Mouse (Mus musculus) heart, embryonic 10.5 days (tissue): ENCODE results near the gene Ghr. TPM values are rescaled to one million over a fixed set of nuclear protein-coding genes. Genes with fewer than 3 reads are reported as not detected.

ENCODE experiments used
- DNase-seq: peaks from one replicate; pipeline ENCODE4 v3.0.0-alpha.2; 2017; ENCODE audit warnings: low spot score
- H3K27ac ChIP-seq: fragments of 300-500 bp; sonication (generic); 2 replicates; pipeline ENCODE4 v1.5.1; 2016; ENCODE audit warnings: mild to moderate bottlenecking
- H3K27me3 ChIP-seq: fragments of 300-500 bp; sonication (generic); 2 replicates; pipeline ENCODE4 v1.6.1; 2016; ENCODE audit warnings: mild to moderate bottlenecking; ENCODE audit not compliant: poor library complexity, insufficient read depth, severe bottlenecking
- H3K36me3 ChIP-seq: fragments of 300-500 bp; sonication (generic); 2 replicates; pipeline ENCODE4 v1.6.1; 2016; ENCODE audit warnings: mild to moderate bottlenecking, moderate library complexity
- H3K4me1 ChIP-seq: fragments of 300-500 bp; sonication (generic); 2 replicates; pipeline ENCODE4 v1.6.1; 2016; ENCODE audit warnings: mild to moderate bottlenecking
- H3K4me3 ChIP-seq: fragments of 300-500 bp; sonication (generic); 2 replicates; pipeline ENCODE4 v1.5.1; 2016; ENCODE audit warnings: mild to moderate bottlenecking, moderate library complexity
- H3K9me3 ChIP-seq: fragments of 300-500 bp; sonication (generic); 2 replicates; pipeline ENCODE4 v1.6.1; 2016; ENCODE audit warnings: mild to moderate bottlenecking, moderate library complexity
- WGBS: fragments of 180-500 bp; shearing (Covaris S2); methylation state at CpG from one replicate; pipeline ENCODE4 v1.1.7; 2016; 5-methylcytosine and 5-hydroxymethylcytosine counted together
- polyA plus RNA-seq: library from polyadenylated mRNA; unstranded; fragments of >200 nt; fragmentation: Nextera tagmentation; extraction: Ambion mirVana; gene quantifications from 2 replicates; pipeline ENCODE4 v1.2.1, GENCODE M21; 2016

Ghr gene
- polyA plus RNA-seq, 1 experiment from 2014 or later: 45.1 TPM

DNA sequence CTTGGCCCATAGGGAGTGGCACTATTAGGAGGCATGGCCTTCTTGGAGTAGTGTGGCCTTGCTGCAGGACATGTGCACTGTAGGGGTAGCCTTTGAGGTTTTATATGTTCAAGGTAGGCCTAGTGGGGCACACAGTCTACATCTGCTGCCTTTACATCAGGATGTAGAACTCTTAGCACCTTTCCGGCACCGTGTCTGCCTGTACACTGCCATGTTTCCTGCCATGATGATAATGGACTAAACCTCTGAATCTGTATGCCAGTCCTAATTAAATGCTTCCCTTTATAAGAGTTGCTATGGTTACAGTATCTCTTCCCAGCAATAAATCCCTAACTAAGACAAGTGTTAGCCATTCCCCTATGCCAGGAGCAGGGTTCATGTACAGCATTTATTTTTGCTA lies 76.0 kb downstream of the Ghr start:
- no peaks in the 10 kb centered on the region for H3K9me3 ChIP-seq
- no peak overlapping the region for H3K27ac ChIP-seq
- no peak overlapping the region for H3K4me3 ChIP-seq
- DNase-seq: no peak
- H3K4me1 ChIP-seq: peaks cover 20% of the 10 kb centered on the region
- H3K27me3 ChIP-seq: no peaks in the 10 kb centered on the region
- WGBS: 91% methylated on average over 2 of the region's 2 CpGs
- H3K36me3 ChIP-seq: no peaks in the 10 kb centered on the region; the same call in 1 of the 2 replicates

DNA sequence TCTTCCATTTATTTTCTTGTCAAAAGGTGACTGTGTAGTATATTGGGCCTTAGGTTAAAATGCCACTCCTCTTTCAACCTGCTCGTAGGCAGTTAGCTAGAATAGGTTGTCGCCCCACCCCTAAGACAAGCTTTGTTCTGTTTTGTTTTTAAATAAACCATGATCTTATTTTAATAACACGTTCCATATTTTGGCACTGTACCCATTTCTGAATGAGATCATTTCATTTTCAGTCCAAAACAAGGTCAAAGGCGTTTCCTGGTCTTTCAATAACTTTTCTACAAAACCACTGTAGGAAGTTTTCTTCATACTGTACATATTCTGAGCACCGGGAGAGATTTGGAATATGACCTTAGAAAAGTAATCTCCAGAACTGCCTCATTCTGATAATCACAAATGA lies 78.6 kb downstream of the Ghr start:
- H3K27me3 ChIP-seq: no peaks in the 10 kb centered on the region
- no peak for DNase-seq
- peaks cover 5% of the 10 kb centered on the region for H3K4me1 ChIP-seq

DNA sequence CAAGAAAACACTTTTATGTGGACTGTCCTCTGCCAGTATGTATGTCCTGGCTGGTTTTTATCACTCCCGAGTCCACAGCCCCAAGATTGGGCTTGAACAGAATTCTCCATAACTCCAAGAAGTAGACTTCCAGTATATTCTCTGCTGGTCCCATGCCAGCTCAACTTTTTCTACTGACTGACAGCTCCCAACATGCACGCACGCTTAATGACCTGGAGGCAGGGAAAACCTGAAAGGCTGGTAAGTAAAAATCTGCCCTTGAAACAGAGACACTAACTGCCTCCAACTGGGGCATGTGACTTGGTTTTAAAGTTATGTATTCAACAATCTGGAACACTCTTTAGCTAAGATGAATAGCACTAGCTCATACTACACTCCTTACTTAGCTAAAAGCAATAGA lies 81.6 kb downstream of the Ghr start:
- WGBS: 79% methylated on average over 3 of the region's 3 CpGs

More for the DNA sequence above, 78.6 kb downstream of the Ghr start:
- 84% methylated on average over 5 of the region's 5 CpGs for WGBS
- Histone ChIP-seq H3K27ac (no peak overlapping the region), H3K9me3 (no peaks in the 10 kb centered on the region), H3K4me3 (no peak overlapping the region), H3K36me3 (no peaks in the 10 kb centered on the region; the same call in 1 of the 2 replicates)

DNA sequence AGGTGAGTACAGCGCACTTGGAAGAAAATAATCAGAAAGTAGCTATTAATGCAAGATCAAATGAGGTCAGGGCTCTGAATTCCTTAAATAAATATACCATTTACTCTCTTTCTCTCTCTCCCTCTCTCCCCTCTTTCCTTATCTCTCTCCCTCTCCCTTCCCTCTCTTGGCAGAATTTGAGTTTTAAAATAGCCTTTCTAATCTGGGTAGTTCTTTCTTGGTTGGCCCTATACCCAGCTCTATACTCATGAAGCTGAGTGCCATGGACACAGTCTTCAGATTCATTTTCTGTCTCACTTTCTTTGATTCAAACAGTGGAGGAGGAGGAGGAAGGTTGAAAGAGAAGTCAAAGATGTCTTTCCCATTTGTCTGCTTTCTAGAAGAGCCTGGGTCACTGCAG lies 84.3 kb downstream of the Ghr start:
- no peaks in the 10 kb centered on the region; the same call in 1 of the 2 replicates for H3K36me3 ChIP-seq
- no peaks in the 10 kb centered on the region for H3K9me3 ChIP-seq
- H3K27ac ChIP-seq: peak overlapping the region; percentile 56; the same call in 1 of the 2 replicates
- no peak for DNase-seq
- H3K4me1 ChIP-seq: peaks cover 8% of the 10 kb centered on the region
- H3K27me3 ChIP-seq: no peaks in the 10 kb centered on the region
- 81% methylated on average over 1 of the region's 1 CpGs for WGBS
- no peak overlapping the region for H3K4me3 ChIP-seq

More for the DNA sequence above, 81.6 kb downstream of the Ghr start:
- DNase-seq: no peak
- Histone ChIP-seq H3K27ac (no peak overlapping the region), H3K4me3 (no peak overlapping the region), H3K9me3 (no peaks in the 10 kb centered on the region), H3K36me3 (no peaks in the 10 kb centered on the region; the same call in 1 of the 2 replicates), H3K4me1 (peaks cover 8% of the 10 kb centered on the region), H3K27me3 (no peaks in the 10 kb centered on the region)

- Histone ChIP-seq H3K27ac (no peak overlapping the region), H3K27me3 (no peaks in the 10 kb centered on the region), H3K4me3 (no peak overlapping the region), H3K36me3 (no peaks in the 10 kb centered on the region; the same call in 1 of the 2 replicates), H3K4me1 (peaks cover 8% of the 10 kb centered on the region), H3K9me3 (no peaks in the 10 kb centered on the region)
- no peak for DNase-seq
- WGBS: 84% methylated on average over 9 of the region's 9 CpGs
These were observed 85.2 kb downstream of the Ghr start for GRCm38 (mm10) chr15:3497946-3498580.

- 72% methylated on average over 3 of the region's 3 CpGs for WGBS
- Histone ChIP-seq H3K4me3 (no peak overlapping the region), H3K36me3 (no peaks in the 10 kb centered on the region), H3K4me1 (peaks cover 4% of the 10 kb centered on the region; the same call in 1 of the 2 replicates), H3K27ac (no peak overlapping the region), H3K9me3 (no peaks in the 10 kb centered on the region), H3K27me3 (no peaks in the 10 kb centered on the region)
- DNase-seq: no peak
These were observed 92.4 kb downstream of the Ghr start for GRCm38 (mm10) chr15:3490868-3491267.

DNA sequence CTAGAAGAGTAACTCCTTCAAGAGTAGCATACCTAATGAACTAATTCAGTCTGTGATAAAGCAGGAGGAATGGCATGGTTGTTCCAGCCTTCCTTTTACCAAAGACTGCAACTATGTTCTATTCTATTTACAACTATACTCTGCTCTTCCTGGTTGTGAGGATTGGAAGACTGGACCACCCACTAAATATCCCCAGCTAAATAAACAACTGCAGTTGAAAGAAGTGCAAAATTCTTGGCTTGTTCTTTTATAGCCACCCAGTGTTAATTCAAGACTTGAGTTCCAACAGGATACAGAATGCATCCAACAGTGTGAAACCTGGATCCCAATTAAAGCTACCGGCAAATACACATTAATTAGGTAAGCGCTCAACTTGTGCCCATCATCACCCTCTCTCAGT lies 93.3 kb downstream of the Ghr start:
- Histone ChIP-seq H3K4me3 (no peak overlapping the region), H3K36me3 (no peaks in the 10 kb centered on the region), H3K27me3 (no peaks in the 10 kb centered on the region), H3K4me1 (peaks cover 4% of the 10 kb centered on the region; the same call in 1 of the 2 replicates), H3K27ac (no peak overlapping the region), H3K9me3 (no peaks in the 10 kb centered on the region)
- DNase-seq: no peak
- 95% methylated on average over 2 of the region's 2 CpGs for WGBS

GRCm38 (mm10) chr15:3489180-3489579 lies 94.1 kb downstream of the Ghr start:
- no peak overlapping the region for H3K4me3 ChIP-seq
- H3K9me3 ChIP-seq: no peaks in the 10 kb centered on the region
- DNase-seq: no peak
- H3K36me3 ChIP-seq: no peaks in the 10 kb centered on the region
- no peaks in the 10 kb centered on the region for H3K27me3 ChIP-seq
- peaks cover 4% of the 10 kb centered on the region; the same call in 1 of the 2 replicates for H3K4me1 ChIP-seq
- H3K27ac ChIP-seq: no peak overlapping the region

- Histone ChIP-seq H3K9me3 (no peaks in the 10 kb centered on the region), H3K27ac (no peak overlapping the region), H3K4me3 (no peak overlapping the region), H3K36me3 (no peaks in the 10 kb centered on the region), H3K27me3 (no peaks in the 10 kb centered on the region), H3K4me1 (peaks cover 4% of the 10 kb centered on the region; the same call in 1 of the 2 replicates)
- no peak for DNase-seq
- 89% methylated on average over 3 of the region's 3 CpGs for WGBS
These were observed 94.7 kb downstream of the Ghr start for GRCm38 (mm10) chr15:3488601-3489000.

- Histone ChIP-seq H3K27me3 (no peaks in the 10 kb centered on the region), H3K4me1 (no peaks in the 10 kb centered on the region), H3K4me3 (no peak overlapping the region), H3K36me3 (no peaks in the 10 kb centered on the region), H3K9me3 (no peaks in the 10 kb centered on the region), H3K27ac (no peak overlapping the region)
- 84% methylated on average over 5 of the region's 5 CpGs for WGBS
- no peak for DNase-seq
These were observed 96.6 kb downstream of the Ghr start for GRCm38 (mm10) chr15:3486691-3487090.

DNA sequence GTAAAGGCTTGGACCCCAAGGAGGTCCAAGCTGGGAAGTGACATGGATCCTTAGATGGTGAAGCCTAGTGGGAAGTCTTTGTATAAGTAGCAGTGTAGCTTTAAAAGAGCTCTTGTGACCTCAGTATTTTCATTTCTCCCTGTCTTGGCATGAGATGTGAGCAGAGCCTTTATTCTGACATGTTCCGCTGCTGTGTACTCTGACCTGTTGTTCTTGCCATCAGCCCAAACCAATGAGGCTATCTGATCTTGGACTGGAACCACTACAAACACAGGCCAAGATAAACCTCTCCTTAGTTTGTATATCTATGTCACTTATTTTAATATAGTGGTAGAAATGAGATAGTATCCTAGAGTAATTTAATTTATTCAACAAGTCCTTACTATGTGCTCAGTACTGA lies 97.9 kb downstream of the Ghr start:
- no peak for DNase-seq
- WGBS: 91% methylated on average over 1 of the region's 1 CpGs
- Histone ChIP-seq H3K27ac (no peak overlapping the region), H3K9me3 (no peaks in the 10 kb centered on the region), H3K4me1 (no peaks in the 10 kb centered on the region), H3K27me3 (no peaks in the 10 kb centered on the region), H3K4me3 (no peak overlapping the region), H3K36me3 (no peaks in the 10 kb centered on the region)

GRCm38 (mm10) chr15:3483451-3483850 lies 99.8 kb downstream of the Ghr start:
- no peak for DNase-seq
- Histone ChIP-seq H3K4me3 (no peak overlapping the region), H3K36me3 (no peaks in the 10 kb centered on the region), H3K27ac (no peak overlapping the region), H3K9me3 (no peaks in the 10 kb centered on the region), H3K27me3 (no peaks in the 10 kb centered on the region), H3K4me1 (no peaks in the 10 kb centered on the region)
- WGBS: 90% methylated on average over 3 of the region's 3 CpGs

GRCm38 (mm10) chr15:3469230-3469629 lies 114.1 kb downstream of the Ghr start:
- peaks cover 4% of the 10 kb centered on the region; the same call in 1 of the 2 replicates for H3K4me1 ChIP-seq
- H3K9me3 ChIP-seq: no peaks in the 10 kb centered on the region
- H3K27me3 ChIP-seq: no peaks in the 10 kb centered on the region
- no peak overlapping the region for H3K27ac ChIP-seq
- no peaks in the 10 kb centered on the region for H3K36me3 ChIP-seq
- WGBS: 90% methylated on average over 4 of the region's 4 CpGs
- H3K4me3 ChIP-seq: no peak overlapping the region
- DNase-seq: no peak

DNA sequence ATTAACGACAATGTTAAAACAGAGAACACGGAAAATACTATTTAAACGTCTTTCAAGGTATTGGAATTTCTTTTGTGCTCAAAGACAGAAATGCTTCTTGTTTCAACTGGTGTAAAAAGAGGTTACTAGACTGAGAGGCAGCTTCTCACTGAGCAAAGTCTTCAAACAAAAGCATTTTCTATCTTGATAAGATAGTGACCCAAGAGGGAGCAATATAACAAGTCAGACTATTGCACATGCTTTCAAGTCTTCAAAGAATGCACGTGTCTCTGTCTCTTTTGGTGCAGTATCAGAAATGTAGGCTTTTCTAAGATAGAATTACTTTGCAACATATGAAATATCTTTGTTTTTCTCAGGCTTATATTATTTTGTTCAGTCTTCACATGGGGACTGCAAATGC lies 116.7 kb downstream of the Ghr start:
- Histone ChIP-seq H3K4me3 (no peak overlapping the region), H3K27ac (no peak overlapping the region), H3K27me3 (no peaks in the 10 kb centered on the region), H3K36me3 (no peaks in the 10 kb centered on the region), H3K4me1 (peaks cover 4% of the 10 kb centered on the region; the same call in 1 of the 2 replicates), H3K9me3 (no peaks in the 10 kb centered on the region)
- DNase-seq: no peak
- WGBS: 71% methylated on average over 4 of the region's 4 CpGs
